Mouse (Mus musculus) neural tube, embryonic 11.5 days (tissue): ENCODE measurements around the gene Gm28036. TPM values are rescaled to one million over a fixed set of nuclear protein-coding genes. Genes with fewer than 3 reads are reported as not detected.
"Not testable (repeated sequence)": the region's sequence is repeated elsewhere in the genome, so short reads cannot be mapped to it uniquely, and the experiment has no call there.

Experiments
- ATAC-seq: fragments of 200-750 bp; cut with Nextera tagmentation; 2 replicates; pipeline ENCODE4 v1.8.0; 2017; ENCODE audit warnings: moderate number of reproducible peaks, mild to moderate bottlenecking, moderate TSS enrichment, moderate library complexity; ENCODE audit not compliant: insufficient read depth, low FRiP score, low TSS enrichment
- DNase-seq: peaks from one replicate; pipeline ENCODE4 v3.0.0-alpha.2; 2015; ENCODE audit warnings: low spot score
- H3K27ac ChIP-seq: fragments of 300-500 bp; sonication (generic); 2 replicates; pipeline ENCODE4 v1.5.1; 2014; ENCODE audit warnings: low read depth, mild to moderate bottlenecking, low read length
- H3K27me3 ChIP-seq: fragments of 300-500 bp; sonication (generic); 2 replicates; pipeline ENCODE4 v1.6.1; 2014; ENCODE audit warnings: mild to moderate bottlenecking, low read length, mixed read lengths; ENCODE audit not compliant: control insufficient read depth, insufficient read depth
- H3K36me3 ChIP-seq: fragments of 300-500 bp; sonication (generic); 2 replicates; pipeline ENCODE4 v1.6.1; 2014; ENCODE audit warnings: mild to moderate bottlenecking, low read length, moderate library complexity, mixed read lengths; ENCODE audit not compliant: control insufficient read depth, insufficient read depth
- H3K4me1 ChIP-seq: fragments of 300-500 bp; sonication (generic); 2 replicates; pipeline ENCODE4 v1.6.1; 2014; ENCODE audit warnings: low read length, mixed read lengths; ENCODE audit not compliant: control insufficient read depth, insufficient read depth
- H3K4me2 ChIP-seq: fragments of 300-500 bp; sonication (generic); 2 replicates; pipeline ENCODE4 v1.6.1; 2014; ENCODE audit warnings: low read depth, mild to moderate bottlenecking, moderate library complexity
- H3K4me3 ChIP-seq: fragments of 300-500 bp; sonication (generic); 2 replicates; pipeline ENCODE4 v1.5.1; 2014; ENCODE audit warnings: low read depth, low read length
- H3K9ac ChIP-seq: fragments of 300-500 bp; sonication (generic); 2 replicates; pipeline ENCODE4 v1.6.1; 2014; ENCODE audit warnings: mild to moderate bottlenecking, low read length
- H3K9me3 ChIP-seq: fragments of 300-500 bp; sonication (generic); 2 replicates; pipeline ENCODE4 v1.6.1; 2016; ENCODE audit warnings: low read length; ENCODE audit not compliant: control insufficient read depth
- WGBS: fragments of 180-500 bp; shearing (Covaris S2); extraction: QIAGEN DNeasy Blood & Tissue Kit; methylation state at CpG from one replicate; pipeline ENCODE4 v1.1.7; 2014; 5-methylcytosine and 5-hydroxymethylcytosine counted together
- polyA plus RNA-seq: library from polyadenylated mRNA; unstranded; fragments of >200 nt; fragmentation: Nextera tagmentation; extraction: Ambion mirVana; gene quantifications from 2 replicates; pipeline ENCODE4 v1.2.1, GENCODE M21; 2014

Gene Gm28036
- polyA plus RNA-seq, 1 experiment from 2014 or later = 23.2 TPM

DNA sequence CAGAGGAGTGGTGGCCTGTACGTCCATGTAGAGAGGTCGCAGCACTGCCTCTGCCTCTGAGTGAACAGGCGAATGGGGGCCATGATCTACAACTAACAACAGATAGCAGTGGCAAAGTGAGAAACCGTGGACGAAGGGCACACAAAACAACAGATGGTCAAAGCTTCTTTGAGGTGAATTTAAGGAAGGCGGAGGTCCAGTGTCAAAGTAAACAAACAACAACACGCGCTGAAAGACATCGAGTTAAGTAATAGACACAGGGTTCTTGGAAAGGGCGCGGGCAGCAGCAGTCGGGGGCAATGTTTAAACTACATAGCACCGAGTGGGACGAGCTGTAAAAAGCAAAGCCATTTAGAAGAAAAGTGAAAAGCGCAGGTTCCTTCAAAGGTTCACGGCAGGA is 16.5 kb upstream of the Gm28036 start:
- DNase-seq (no peak), ATAC-seq (no peak)
- Histone ChIP-seq H3K36me3 (peaks cover 7% of the 10 kb centered on the region), H3K27ac (peak overlapping the region; percentile 92), H3K4me1 (0 out of 2 replicates have a peak, but pooled peaks cover 4% of the 10 kb centered on the region), H3K4me3 (peak overlapping the region; percentile 73), H3K9me3 (no peaks in the 10 kb centered on the region), H3K4me2 (peak overlapping the region; percentile 67), H3K9ac (peak overlapping the region; percentile 89), H3K27me3 (no peaks in the 10 kb centered on the region)
- WGBS = 2% methylated on average over 16 of the region's 16 CpGs

DNA sequence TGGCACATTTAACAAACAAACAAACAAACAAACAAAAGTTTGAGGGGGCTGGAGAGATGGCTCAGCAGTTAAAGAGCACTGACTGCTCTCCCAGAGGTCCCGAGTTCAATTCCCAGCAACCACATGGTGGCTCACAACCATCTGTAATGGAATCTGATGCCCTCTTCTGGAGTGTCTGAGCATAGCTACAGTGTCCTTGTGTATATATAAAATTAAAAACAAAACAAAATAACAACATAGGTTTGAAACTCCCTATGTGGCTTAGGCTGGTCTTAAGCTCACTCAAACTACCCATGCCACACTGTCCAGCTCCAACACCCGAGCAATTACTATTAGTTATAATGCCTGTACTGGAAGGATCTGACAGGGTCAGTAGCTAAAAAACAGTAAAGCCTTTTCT is 15.9 kb upstream of the Gm28036 start:
- Histone ChIP-seq H3K4me1 (0 out of 2 replicates have a peak, but pooled peaks cover 4% of the 10 kb centered on the region), H3K9me3 (no peaks in the 10 kb centered on the region), H3K27me3 (no peaks in the 10 kb centered on the region), H3K36me3 (peaks cover 4% of the 10 kb centered on the region; the same call in 1 of the 2 replicates), H3K4me3 (no peak overlapping the region), H3K9ac (no peak overlapping the region), H3K4me2 (peak overlapping the region; percentile 67), H3K27ac (no peak overlapping the region)
- WGBS = 87% methylated on average over 2 of the region's 2 CpGs
- DNase-seq (no peak), ATAC-seq (no peak)

DNA sequence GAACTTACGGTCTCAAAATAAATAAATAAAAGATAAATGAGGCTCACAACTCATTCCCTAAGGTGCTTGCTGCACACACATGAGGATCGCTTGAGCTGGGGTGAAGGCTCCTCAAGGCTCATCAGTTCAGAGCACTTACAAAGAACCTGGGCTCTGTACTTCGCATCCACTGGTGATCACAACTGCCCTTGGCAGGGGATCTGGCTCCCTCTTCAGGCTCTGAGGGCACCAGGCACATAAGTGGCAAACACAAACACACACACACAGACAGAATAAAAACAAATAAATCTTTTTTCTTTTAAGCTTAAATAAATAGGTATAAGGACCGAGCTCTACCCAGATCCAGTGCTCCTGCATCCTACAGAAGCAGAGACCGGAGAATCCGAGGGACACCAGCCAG is 8.8 kb upstream of the Gm28036 start:
- no peak for DNase-seq
- Histone ChIP-seq H3K4me3 (no peak overlapping the region), H3K27ac (no peak overlapping the region), H3K36me3 (no peaks in the 10 kb centered on the region), H3K27me3 (no peaks in the 10 kb centered on the region), H3K9me3 (no peaks in the 10 kb centered on the region), H3K4me1 (no peaks in the 10 kb centered on the region), H3K9ac (no peak overlapping the region), H3K4me2 (no peak overlapping the region)
- 85% methylated on average over 6 of the region's 6 CpGs for WGBS
- ATAC-seq = no peak

DNA sequence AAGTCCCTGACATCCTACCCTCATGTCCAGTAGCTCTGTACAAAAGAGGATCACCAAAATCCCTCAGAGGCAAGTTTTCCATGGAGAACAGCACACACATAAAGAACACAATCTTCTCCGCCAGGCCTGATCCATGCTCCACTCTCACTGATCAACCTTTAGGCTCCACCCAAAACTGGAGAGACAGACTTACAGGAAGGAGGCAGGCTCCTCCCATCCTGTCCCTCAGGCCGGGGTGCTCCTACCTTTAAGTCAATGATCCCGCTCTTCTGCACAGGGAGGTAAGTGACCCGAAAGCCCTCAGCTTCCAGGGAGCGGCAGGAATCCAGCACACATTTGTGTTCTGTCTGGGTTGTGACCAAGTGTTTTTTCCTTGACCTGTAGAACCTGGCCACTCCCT is 7.3 kb upstream of the Gm28036 start:
- H3K27ac ChIP-seq = no peak overlapping the region
- no peaks in the 10 kb centered on the region for H3K27me3 ChIP-seq
- no peak overlapping the region for H3K4me3 ChIP-seq
- H3K9ac ChIP-seq = no peak overlapping the region
- DNase-seq (no peak), ATAC-seq (no peak)
- H3K9me3 ChIP-seq = no peaks in the 10 kb centered on the region
- no peaks in the 10 kb centered on the region for H3K4me1 ChIP-seq
- H3K36me3 ChIP-seq = no peaks in the 10 kb centered on the region
- WGBS = 93% methylated on average over 5 of the region's 5 CpGs
- no peak overlapping the region for H3K4me2 ChIP-seq

DNA sequence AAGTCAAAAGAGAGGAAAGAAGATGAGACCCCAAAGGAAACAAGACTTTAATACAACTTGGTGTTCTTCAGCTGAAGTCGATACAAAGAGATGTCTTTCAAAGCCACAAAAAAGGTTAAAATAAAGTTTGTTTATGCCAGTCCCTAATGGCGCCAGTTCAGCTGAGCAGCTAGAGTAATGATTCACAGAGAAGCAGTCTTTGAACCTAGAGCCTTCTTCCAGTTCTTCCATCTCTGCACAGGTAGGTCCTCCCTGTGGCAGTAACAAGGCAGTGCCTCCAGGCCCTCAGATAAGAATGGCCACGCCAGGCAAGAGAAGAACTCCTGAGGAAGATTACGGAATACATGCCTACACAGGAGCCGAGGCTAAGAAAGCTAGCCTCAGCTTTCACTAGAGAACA is 3.2 kb downstream of the Gm28036 start:
- Histone ChIP-seq H3K4me3 (no peak overlapping the region), H3K4me1 (no peaks in the 10 kb centered on the region), H3K36me3 (no peaks in the 10 kb centered on the region), H3K9ac (no peak overlapping the region), H3K9me3 (no peaks in the 10 kb centered on the region), H3K27ac (no peak overlapping the region), H3K4me2 (no peak overlapping the region), H3K27me3 (no peaks in the 10 kb centered on the region)
- DNase-seq = no peak
- ATAC-seq = no peak
- WGBS = 92% methylated on average over 5 of the region's 5 CpGs

DNA sequence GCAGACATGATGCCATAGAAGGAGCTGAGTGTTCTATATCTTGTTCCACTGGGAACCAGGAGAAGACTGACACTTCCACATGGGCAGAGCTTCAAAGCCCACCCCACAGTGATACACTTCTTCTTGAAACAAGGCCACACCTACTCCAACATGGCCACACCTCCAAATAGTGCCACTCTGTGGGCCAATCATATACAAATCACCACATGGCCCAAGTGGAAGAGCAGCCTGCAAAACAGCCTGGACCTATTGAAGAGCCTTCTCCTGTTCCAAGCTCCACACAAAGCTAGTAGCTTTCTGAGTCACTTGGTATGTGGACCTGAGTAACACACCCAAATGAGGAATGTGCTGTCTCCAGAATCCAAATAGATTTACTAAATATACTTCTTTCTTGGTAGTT is 7.3 kb downstream of the Gm28036 start:
- Histone ChIP-seq H3K9me3 (no peaks in the 10 kb centered on the region), H3K36me3 (no peaks in the 10 kb centered on the region), H3K4me1 (no peaks in the 10 kb centered on the region), H3K4me3 (no peak overlapping the region), H3K27ac (no peak overlapping the region), H3K27me3 (no peaks in the 10 kb centered on the region), H3K9ac (no peak overlapping the region), H3K4me2 (no peak overlapping the region)
- DNase-seq (no peak), ATAC-seq (no peak)

DNA sequence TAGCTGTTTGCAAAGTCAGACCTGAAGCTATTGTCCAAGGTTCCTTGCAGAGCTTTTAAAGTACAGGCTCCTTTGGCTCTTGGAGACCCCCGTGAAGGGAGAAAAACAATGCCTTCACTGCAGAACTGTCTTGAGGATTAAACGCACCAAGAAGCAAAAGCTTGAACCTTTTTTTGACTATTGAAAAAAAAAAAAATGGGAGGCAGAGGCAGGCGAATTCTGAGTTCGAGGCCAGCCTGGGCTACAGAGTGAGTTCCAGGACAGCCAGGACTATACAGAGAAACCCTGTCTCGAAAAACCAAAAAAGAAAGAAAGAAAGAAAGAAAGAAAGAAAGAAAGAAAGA is 14.8 kb downstream of the Gm28036 start:
- not testable (repeated sequence) for DNase-seq, H3K27ac ChIP-seq, H3K9me3 ChIP-seq, ATAC-seq, H3K4me1 ChIP-seq, H3K36me3 ChIP-seq, H3K27me3 ChIP-seq
- H3K4me2 ChIP-seq = peak overlapping the region; percentile 32
- H3K4me3 ChIP-seq = peak overlapping the region; percentile 81
- peak overlapping the region; percentile 99 for H3K9ac ChIP-seq
- WGBS = 28% methylated on average over 5 of the region's 5 CpGs

DNA sequence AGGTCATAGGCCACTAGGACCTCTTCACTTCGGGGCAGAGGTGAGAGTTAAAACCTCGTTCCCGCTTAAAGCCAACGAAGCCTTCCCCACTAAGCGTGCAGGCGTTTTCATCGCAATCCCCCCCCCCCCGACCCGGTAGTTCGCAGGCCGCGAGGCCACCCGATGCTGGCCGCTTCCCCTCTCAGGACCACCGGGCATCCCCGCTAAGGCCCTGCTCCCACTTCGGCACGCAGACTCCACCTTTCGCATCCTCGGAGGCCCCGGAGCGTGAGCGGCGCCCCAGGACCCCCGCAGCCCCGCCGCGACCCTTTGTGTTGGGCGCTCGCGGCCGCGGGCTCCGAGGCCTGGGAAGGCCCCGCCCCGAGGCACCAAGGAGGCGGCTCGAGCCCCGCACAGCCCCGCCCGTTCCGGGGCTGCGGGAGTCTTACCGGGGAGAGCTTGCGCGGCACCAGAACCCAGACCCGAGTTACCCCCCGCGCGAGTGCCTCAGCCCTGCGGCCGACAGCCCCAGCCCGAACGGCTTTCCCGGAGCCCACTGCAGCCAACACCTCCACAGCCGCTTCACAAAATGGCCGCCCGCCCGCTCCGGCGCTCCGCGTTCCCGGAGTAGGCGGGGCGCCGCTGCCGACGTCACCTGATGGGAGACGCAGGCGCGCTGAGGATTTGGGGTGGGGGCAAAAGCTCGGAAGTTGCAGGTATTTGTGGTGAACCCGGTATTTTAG is 15.4 kb downstream of the Gm28036 start, which contains the start of the genes Cpne1 and Rbm12:
Gene Cpne1 (minus strand): TSS at position 608 of the 722 bp plus-strand sequence.
Gene Rbm12 (minus strand): TSS at position 621 of the 722 bp plus-strand sequence.
- H3K9me3 ChIP-seq = no peaks in the 10 kb centered on the region
- DNase-seq = peak; percentile 96
- peak within 1 kb of the TSS; percentile 81 for H3K4me3 ChIP-seq
- H3K4me1 ChIP-seq = peaks cover 8% of the 10 kb centered on the region
- ATAC-seq = peak; percentile 86
- peak within 1 kb of the TSS; percentile 99 for H3K9ac ChIP-seq
- under 1% methylated on average over 73 of the region's 74 CpGs for WGBS
- no peaks in the 10 kb centered on the region for H3K27me3 ChIP-seq
- H3K27ac ChIP-seq = peak within 1 kb of the TSS; percentile 92
- peak within 1 kb of the TSS; percentile 86 for H3K4me2 ChIP-seq
- H3K36me3 ChIP-seq = no peaks in the 10 kb centered on the region
